Mouse (Mus musculus): Measurements from ENCODE around the gene Ssu2. TPM values are rescaled to one million over a fixed set of nuclear protein-coding genes. Genes with fewer than 3 reads are reported as not detected.
A peak's percentile ranks its signal among the peaks of the same experiment; 100 is the strongest.

Ssu2 gene
- polyA plus RNA-seq (2015; fragmentation: Nextera tagmentation; extraction: Ambion mirVana): 2.9 and 3.5 TPM in 2 replicates

- Histone ChIP-seq H3K9ac (ENCODE audit: low read length) (no peak within 1 kb of the TSS), H3K36me3 (ENCODE audit: control insufficient read depth, insufficient read depth, low read length) (no peaks in the 10 kb centered on the region), H3K27ac (ENCODE audit: low read length) (peak within 1 kb of the TSS; percentile 33; the same call in 1 of the 2 replicates), H3K9me3 (replicated peaks; ENCODE audit: control insufficient read depth, low read length) (no peaks in the 10 kb centered on the region), H3K4me3 (replicated peaks; ENCODE audit: low read length) (no peak within 1 kb of the TSS), H3K4me1 (ENCODE audit: control insufficient read depth, insufficient read depth, low read length) (no peaks in the 10 kb centered on the region), H3K4me2 (ENCODE audit: low read depth, low read length) (no peak within 1 kb of the TSS), H3K27me3 (ENCODE audit: control insufficient read depth, insufficient read depth, low read length) (no peaks in the 10 kb centered on the region)
- WGBS: 75% methylated on average over 9 of the region's 9 CpGs
- no peak for ATAC-seq (ENCODE audit: insufficient read depth, low FRiP score)
Observed at GRCm38 (mm10) chr6:112387947-112388346, at the start of gene Ssu2. Gene Ssu2 (minus strand): TSS chr6:112388023.

DNA sequence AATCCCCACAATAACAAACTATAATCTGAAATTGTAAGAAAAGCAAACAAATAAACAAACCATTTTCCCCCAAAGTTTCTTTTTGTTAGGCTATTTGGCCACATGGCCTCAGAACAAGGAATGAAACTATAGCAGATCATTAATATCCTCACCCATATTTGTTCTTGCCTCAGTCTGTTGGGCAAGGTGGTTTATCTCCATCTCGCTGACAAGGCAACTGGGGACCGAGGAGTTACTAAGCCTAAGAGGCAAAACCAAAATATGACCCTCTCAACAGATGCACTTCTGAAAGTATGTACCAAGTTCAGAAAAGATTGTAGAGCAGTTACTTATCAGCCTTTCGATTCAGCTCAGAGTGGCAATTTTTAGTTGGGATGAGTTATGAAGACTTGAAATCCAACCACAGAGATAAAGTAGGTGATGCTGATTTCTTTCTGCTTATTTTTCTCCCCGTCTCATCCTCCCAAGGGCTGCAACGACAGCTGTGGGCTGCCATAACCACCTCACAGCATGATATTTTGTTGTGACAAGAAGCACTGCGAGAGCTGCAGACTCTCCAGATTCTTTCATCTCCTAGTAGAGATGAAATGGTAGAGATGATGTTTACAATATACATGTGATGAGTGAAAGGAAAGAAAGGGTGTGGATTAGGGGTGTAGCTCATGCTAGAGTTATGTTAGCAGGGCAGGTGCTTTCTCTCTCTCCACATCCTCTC is 38.4 kb upstream of the Ssu2 start:
- Histone ChIP-seq H3K4me2 (ENCODE audit: low read depth, low read length) (no peak overlapping the region), H3K9ac (ENCODE audit: low read length) (no peak overlapping the region), H3K9me3 (replicated peaks; ENCODE audit: control insufficient read depth, low read length) (no peaks in the 10 kb centered on the region), H3K4me1 (ENCODE audit: control insufficient read depth, insufficient read depth, low read length) (no peaks in the 10 kb centered on the region), H3K36me3 (ENCODE audit: control insufficient read depth, insufficient read depth, low read length) (no peaks in the 10 kb centered on the region), H3K27ac (ENCODE audit: low read length) (no peak overlapping the region), H3K27me3 (ENCODE audit: control insufficient read depth, insufficient read depth, low read length) (no peaks in the 10 kb centered on the region), H3K4me3 (replicated peaks; ENCODE audit: low read length) (no peak overlapping the region)
- 54% methylated on average over 6 of the region's 6 CpGs for WGBS
- ATAC-seq (ENCODE audit: insufficient read depth, low FRiP score): no peak

- Histone ChIP-seq H3K4me1 (ENCODE audit: control insufficient read depth, insufficient read depth, low read length) (no peaks in the 10 kb centered on the region), H3K36me3 (ENCODE audit: control insufficient read depth, insufficient read depth, low read length) (no peaks in the 10 kb centered on the region), H3K4me3 (replicated peaks; ENCODE audit: low read length) (no peak overlapping the region), H3K9ac (ENCODE audit: low read length) (no peak overlapping the region), H3K27ac (ENCODE audit: low read length) (no peak overlapping the region), H3K27me3 (ENCODE audit: control insufficient read depth, insufficient read depth, low read length) (no peaks in the 10 kb centered on the region), H3K9me3 (replicated peaks; ENCODE audit: control insufficient read depth, low read length) (no peaks in the 10 kb centered on the region), H3K4me2 (ENCODE audit: low read depth, low read length) (no peak overlapping the region)
- 61% methylated on average over 8 of the region's 8 CpGs for WGBS
- ATAC-seq (ENCODE audit: insufficient read depth, low FRiP score): peak; percentile 44; the same call in 1 of the 2 replicates
Observed at GRCm38 (mm10) chr6:112423746-112424501, 36.1 kb upstream of the Ssu2 start.

- WGBS: 98% methylated on average over 1 of the region's 1 CpGs
- Histone ChIP-seq H3K27ac (ENCODE audit: low read length) (no peak overlapping the region), H3K27me3 (ENCODE audit: control insufficient read depth, insufficient read depth, low read length) (no peaks in the 10 kb centered on the region), H3K4me1 (ENCODE audit: control insufficient read depth, insufficient read depth, low read length) (no peaks in the 10 kb centered on the region), H3K9ac (ENCODE audit: low read length) (no peak overlapping the region), H3K4me3 (replicated peaks; ENCODE audit: low read length) (no peak overlapping the region), H3K36me3 (ENCODE audit: control insufficient read depth, insufficient read depth, low read length) (no peaks in the 10 kb centered on the region), H3K9me3 (replicated peaks; ENCODE audit: control insufficient read depth, low read length) (no peaks in the 10 kb centered on the region), H3K4me2 (ENCODE audit: low read depth, low read length) (no peak overlapping the region)
- ATAC-seq (ENCODE audit: insufficient read depth, low FRiP score): no peak
Observed at GRCm38 (mm10) chr6:112420883-112421282, 33.1 kb upstream of the Ssu2 start.

- no peak overlapping the region for H3K4me3 ChIP-seq (replicated peaks; ENCODE audit: low read length)
- H3K9ac ChIP-seq (ENCODE audit: low read length): no peak overlapping the region
Observed at GRCm38 (mm10) chr6:112419333-112419732, 31.5 kb upstream of the Ssu2 start.

GRCm38 (mm10) chr6:112404111-112404510 is 16.3 kb upstream of the Ssu2 start:
- WGBS: 71% methylated on average over 5 of the region's 5 CpGs
- Histone ChIP-seq H3K4me2 (ENCODE audit: low read depth, low read length) (no peak overlapping the region), H3K27me3 (ENCODE audit: control insufficient read depth, insufficient read depth, low read length) (no peaks in the 10 kb centered on the region), H3K9me3 (replicated peaks; ENCODE audit: control insufficient read depth, low read length) (no peaks in the 10 kb centered on the region), H3K4me1 (ENCODE audit: control insufficient read depth, insufficient read depth, low read length) (no peaks in the 10 kb centered on the region), H3K9ac (ENCODE audit: low read length) (no peak overlapping the region), H3K27ac (ENCODE audit: low read length) (no peak overlapping the region), H3K36me3 (ENCODE audit: control insufficient read depth, insufficient read depth, low read length) (no peaks in the 10 kb centered on the region), H3K4me3 (replicated peaks; ENCODE audit: low read length) (no peak overlapping the region)
- ATAC-seq (ENCODE audit: insufficient read depth, low FRiP score): no peak

More at GRCm38 (mm10) chr6:112419333-112419732, 31.5 kb upstream of the Ssu2 start:
- Histone ChIP-seq H3K4me2 (ENCODE audit: low read depth, low read length) (no peak overlapping the region), H3K36me3 (ENCODE audit: control insufficient read depth, insufficient read depth, low read length) (no peaks in the 10 kb centered on the region), H3K4me1 (ENCODE audit: control insufficient read depth, insufficient read depth, low read length) (no peaks in the 10 kb centered on the region), H3K27me3 (ENCODE audit: control insufficient read depth, insufficient read depth, low read length) (no peaks in the 10 kb centered on the region), H3K27ac (ENCODE audit: low read length) (no peak overlapping the region), H3K9me3 (replicated peaks; ENCODE audit: control insufficient read depth, low read length) (no peaks in the 10 kb centered on the region)
- WGBS: 70% methylated on average over 9 of the region's 9 CpGs
- ATAC-seq (ENCODE audit: insufficient read depth, low FRiP score): no peak

DNA sequence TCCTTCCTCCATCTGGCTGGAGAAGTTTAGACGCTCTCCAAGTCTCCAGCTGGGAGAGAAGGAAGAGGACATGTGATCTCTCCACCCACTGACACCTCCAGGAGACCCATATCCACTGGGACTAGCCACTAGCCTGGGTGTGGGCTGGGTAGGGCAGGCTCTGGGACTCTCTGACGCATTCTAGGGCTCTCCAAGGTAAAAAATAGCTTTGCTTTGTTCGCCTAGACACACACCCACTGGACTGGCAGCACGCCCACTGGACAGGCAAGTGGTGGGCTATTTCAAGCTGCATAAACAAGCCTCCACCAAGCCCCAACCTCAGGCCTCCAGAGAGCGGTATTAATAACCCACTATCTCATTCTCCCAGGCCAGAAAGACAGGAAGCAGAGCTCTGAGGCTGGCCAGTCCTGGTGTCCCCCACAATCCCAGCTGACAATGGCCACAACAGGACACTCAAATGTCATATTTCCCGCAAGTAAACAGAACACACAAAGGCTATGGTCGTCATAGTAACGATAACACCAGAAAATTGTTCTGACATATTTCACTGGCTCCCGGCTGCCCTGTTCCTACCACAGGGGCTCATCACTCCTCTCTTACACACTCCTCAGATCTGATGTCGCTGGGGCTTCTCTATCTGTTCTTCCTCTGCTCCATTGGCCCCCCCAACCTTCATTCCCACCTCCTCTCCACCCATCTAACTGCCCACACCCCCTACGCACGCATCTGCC is 14.3 kb upstream of the Ssu2 start:
- Histone ChIP-seq H3K36me3 (ENCODE audit: control insufficient read depth, insufficient read depth, low read length) (no peaks in the 10 kb centered on the region), H3K27ac (ENCODE audit: low read length) (peak overlapping the region; percentile 37; the same call in 1 of the 2 replicates), H3K4me3 (replicated peaks; ENCODE audit: low read length) (no peak overlapping the region), H3K9me3 (replicated peaks; ENCODE audit: control insufficient read depth, low read length) (no peaks in the 10 kb centered on the region), H3K4me1 (ENCODE audit: control insufficient read depth, insufficient read depth, low read length) (no peaks in the 10 kb centered on the region), H3K4me2 (ENCODE audit: low read depth, low read length) (no peak overlapping the region), H3K27me3 (ENCODE audit: control insufficient read depth, insufficient read depth, low read length) (no peaks in the 10 kb centered on the region), H3K9ac (ENCODE audit: low read length) (no peak overlapping the region)
- WGBS: 56% methylated on average over 12 of the region's 12 CpGs
- ATAC-seq (ENCODE audit: insufficient read depth, low FRiP score): peak; percentile 77

DNA sequence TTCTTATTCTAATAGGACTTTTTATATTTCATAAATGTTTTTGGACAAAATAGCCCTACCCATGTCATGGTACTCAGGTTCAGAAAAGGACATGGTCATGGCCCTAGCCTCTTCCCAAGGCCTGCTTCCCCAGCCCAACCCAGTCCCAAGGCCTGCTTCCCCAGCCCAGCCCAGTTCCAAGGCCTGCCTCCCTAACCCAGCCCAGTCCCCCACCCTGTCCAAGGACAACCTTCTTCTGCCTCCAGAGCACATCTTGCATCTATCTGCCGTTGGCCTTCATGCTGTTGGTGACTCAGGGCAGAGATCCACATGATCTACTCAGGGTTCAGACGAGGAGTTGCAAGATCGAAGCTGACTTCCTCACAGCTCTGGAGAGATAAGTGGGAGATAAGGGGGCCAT is 9.5 kb upstream of the Ssu2 start:
- no peaks in the 10 kb centered on the region for H3K9me3 ChIP-seq (replicated peaks; ENCODE audit: control insufficient read depth, low read length)
- 72% methylated on average over 3 of the region's 3 CpGs for WGBS
- H3K4me2 ChIP-seq (ENCODE audit: low read depth, low read length): no peak overlapping the region
- no peak overlapping the region for H3K9ac ChIP-seq (ENCODE audit: low read length)
- no peak for ATAC-seq (ENCODE audit: insufficient read depth, low FRiP score)
- H3K27ac ChIP-seq (ENCODE audit: low read length): no peak overlapping the region
- no peaks in the 10 kb centered on the region for H3K4me1 ChIP-seq (ENCODE audit: control insufficient read depth, insufficient read depth, low read length)
- H3K27me3 ChIP-seq (ENCODE audit: control insufficient read depth, insufficient read depth, low read length): no peaks in the 10 kb centered on the region
- no peak overlapping the region for H3K4me3 ChIP-seq (replicated peaks; ENCODE audit: low read length)
- H3K36me3 ChIP-seq (ENCODE audit: control insufficient read depth, insufficient read depth, low read length): no peaks in the 10 kb centered on the region

DNA sequence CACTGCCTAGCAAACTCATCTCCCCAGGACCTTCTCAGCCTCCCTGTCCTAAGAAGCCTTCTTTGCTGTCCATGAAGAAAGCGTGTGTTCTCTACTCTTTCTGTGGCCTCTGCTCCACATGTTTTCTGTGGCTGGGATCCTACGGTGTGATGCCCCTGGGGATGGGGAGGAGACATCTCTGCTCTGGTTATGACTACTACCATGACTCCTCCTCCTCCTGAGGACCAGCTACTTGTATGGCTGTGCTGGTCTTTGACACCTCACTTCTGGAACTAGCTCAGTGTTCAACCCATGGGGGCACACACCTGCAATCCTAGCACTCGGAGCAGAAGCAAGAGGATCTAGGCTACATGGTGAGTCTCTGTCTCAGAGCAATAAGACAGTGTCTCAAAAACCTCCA is 8.5 kb upstream of the Ssu2 start:
- Histone ChIP-seq H3K9ac (ENCODE audit: low read length) (no peak overlapping the region), H3K4me2 (ENCODE audit: low read depth, low read length) (no peak overlapping the region), H3K27ac (ENCODE audit: low read length) (no peak overlapping the region), H3K36me3 (ENCODE audit: control insufficient read depth, insufficient read depth, low read length) (no peaks in the 10 kb centered on the region), H3K9me3 (replicated peaks; ENCODE audit: control insufficient read depth, low read length) (no peaks in the 10 kb centered on the region), H3K4me1 (ENCODE audit: control insufficient read depth, insufficient read depth, low read length) (no peaks in the 10 kb centered on the region), H3K4me3 (replicated peaks; ENCODE audit: low read length) (no peak overlapping the region), H3K27me3 (ENCODE audit: control insufficient read depth, insufficient read depth, low read length) (no peaks in the 10 kb centered on the region)
- WGBS: 86% methylated on average over 3 of the region's 3 CpGs
- no peak for ATAC-seq (ENCODE audit: insufficient read depth, low FRiP score)
